Mouse (Mus musculus) brain, embryonic 14.5 days (tissue): ENCODE measurements around the gene Mt4.

Experiments
- CTCF ChIP-seq: fragments of 200-500 bp; IDR thresholded peaks from 2 replicates; pipeline ENCODE4 v1.5.1; 2012; ENCODE audit warnings: inconsistent platforms, mild to moderate bottlenecking, moderate library complexity, borderline replicate concordance; ENCODE audit not compliant: insufficient read depth, insufficient read length; ENCODE audit errors: extremely low read depth
- POLR2A ChIP-seq: fragments of 200-500 bp; IDR thresholded peaks from 2 replicates; pipeline ENCODE4 v1.6.1; 2012; ENCODE audit warnings: mild to moderate bottlenecking, inconsistent platforms, borderline replicate concordance; ENCODE audit not compliant: poor library complexity, insufficient read depth, insufficient read length, severe bottlenecking; ENCODE audit errors: extremely low read depth

GRCm38 (mm10) chr8:94135556-94135955 lies 1.4 kb upstream of the Mt4 start:
- TF ChIP-seq POLR2A (no peak), CTCF (no peak)
